Mouse (Mus musculus) CD4-positive helper T cell, adult 2 months (primary cell): Measurements from ENCODE around the gene Serpinb6e.

Experiments
- DNase-seq: peaks from one replicate; pipeline ENCODE4 v3.0.0-alpha.2; 2012; ENCODE audit warnings: low read depth, missing footprints, low spot score

Gene Serpinb6e

GRCm38 (mm10) chr13:33843308-33843707, at the start of gene Serpinb6e:
Gene Serpinb6e (minus strand): TSS chr13:33843408.
- no peak for DNase-seq

DNA sequence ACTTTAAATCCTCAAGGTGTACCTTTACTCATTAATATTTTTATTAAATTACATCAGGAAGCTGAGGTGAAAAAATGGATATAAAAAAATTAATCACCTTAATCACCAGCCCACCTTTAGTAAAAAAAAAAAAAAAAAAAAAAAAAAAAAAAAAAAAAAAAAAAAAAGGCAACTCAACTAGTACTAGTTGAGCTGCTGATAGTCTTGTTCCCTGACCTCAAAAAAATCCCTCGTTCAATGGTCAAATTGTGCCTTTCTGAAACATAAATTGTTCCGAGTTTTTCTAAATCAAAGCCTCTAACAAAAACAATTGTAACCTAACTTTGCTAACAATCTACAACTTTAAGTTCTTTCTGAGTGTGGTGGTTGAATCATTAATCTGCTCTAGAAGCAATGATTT, 12.5 kb downstream of the Serpinb6e start:
- DNase-seq = no peak

DNA sequence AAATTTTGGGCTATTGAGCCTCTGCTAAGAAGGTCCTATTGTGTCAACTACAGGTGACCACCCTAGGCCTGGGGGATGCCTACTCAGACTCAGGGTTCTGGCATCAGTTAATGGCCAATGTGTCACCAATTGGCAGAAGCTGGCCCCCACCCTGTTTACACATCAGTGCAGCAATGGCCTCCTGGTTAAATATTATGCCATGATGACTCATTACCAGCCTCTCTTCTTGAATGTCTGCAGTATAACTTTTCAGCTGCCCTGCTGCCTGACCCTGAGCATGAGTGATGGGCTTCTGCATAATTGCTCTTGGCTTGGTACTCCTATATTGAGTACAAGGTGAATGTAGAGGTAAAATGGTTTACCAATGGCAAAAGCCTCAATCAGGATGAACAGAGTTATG, 19.8 kb downstream of the Serpinb6e start:
- no peak for DNase-seq

DNA sequence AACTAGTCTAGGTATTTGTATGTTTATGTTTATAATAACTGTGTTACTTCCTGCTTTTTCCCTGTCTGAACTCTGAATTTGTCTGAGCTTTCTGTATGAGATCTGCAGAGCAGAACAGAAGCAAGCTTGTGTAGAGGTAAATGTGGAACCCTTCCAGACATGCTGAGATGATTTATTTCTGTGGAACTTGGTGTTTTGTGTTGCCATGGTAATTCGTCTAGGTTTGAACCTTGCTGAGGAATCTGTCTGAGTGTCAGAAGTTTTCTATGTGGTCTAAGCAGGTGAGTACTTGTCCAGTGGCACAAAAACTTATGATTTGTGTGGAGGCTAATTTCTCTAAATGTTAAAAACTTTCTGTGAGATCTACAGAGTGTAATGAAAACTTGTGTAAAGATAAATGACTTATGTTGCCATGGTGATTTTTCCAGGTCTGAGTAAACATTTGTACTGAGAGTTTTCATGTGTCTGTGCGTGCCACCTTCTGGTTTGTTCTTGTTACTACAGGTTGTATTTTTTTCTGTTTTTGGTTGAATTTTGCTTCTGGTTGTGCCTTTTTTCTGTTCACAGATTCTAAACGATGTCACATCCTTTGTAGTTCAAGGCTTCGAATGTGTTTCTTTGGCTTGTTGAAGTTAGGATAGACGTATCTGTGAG, 21.6 kb downstream of the Serpinb6e start:
- DNase-seq = no peak
